Mouse (Mus musculus) cerebellum, adult 9-10 months (tissue): ENCODE results near the gene Egflam.

Experiments used
- DNase-seq: peaks from one replicate; pipeline ENCODE4 v3.0.0; 2022

The Egflam gene

DNA sequence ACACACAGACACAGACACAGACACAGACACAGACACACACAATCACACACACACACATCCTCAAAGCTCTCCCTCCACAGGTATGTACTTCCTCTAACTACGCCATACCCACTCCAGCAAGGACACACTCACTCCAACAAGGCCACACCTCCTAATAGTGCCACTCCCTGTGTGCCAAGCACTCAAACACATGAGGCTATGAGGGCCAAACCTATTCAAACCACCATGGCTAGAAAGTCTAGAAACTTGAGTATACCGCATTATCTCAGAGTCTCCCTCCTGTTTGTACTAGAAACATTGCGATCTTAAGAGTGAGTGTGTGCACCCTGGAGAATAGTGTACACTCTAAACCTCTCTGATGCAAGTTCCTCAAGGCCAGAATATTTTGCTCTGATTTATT is 182.3 kb downstream of the Egflam start:
- no peak for DNase-seq

DNA sequence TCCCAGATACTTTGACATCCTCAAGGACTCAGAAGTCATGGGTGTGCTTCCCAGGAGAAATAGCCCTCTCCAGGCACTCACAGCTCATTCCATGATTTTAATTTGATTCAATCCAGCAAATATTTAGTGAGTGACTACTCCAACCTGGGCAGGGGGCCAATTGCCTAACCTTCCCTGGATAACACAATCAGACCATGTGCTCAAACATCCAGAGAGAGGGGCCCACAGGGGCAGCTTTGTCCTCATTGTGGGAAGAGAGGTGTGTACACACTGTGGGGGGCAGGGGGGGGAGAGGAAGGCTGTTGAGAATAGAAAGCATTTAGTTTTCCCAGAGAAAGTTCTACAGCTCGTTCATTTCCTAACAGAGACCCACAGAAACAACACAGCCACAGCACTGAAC is 184.5 kb downstream of the Egflam start:
- no peak for DNase-seq

DNA sequence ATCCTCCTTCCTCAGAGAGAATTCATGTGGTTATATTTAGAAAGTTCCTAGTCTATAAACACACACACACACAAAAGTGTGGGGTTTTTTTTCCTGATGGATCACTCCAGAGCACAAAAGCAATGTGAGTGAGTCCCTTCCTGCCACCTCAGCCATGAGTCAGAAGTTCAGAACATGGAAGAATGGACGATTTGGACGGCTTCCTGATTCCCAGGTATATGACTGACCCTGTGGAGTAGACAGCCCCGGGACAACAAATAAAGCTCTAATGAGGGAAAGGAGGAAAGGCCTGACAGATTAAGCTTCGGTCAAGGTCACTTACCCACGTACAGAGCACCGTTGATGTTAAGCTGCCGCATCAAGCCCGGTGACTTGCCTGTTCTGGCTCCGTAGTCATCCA is 190.0 kb downstream of the Egflam start:
- DNase-seq, result no peak

DNA sequence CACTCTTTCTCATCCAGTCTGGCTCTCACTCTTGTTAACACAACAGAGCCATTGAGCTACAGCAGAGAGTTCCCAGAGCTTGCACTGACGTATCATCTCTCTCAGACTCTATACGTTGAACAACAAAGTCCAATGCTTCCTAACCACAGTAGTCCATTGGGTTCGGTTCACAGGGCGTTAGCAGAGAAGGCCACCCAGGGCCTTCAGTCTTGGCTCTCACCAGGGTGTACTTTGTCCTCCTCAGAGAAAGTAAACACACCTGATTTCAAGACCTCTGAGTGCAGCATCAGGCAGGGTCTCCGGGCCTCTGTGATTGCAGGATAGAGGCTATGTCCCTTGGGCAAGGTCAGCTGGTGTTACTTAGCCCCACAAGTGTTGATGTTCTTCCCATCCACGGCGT is 190.9 kb downstream of the Egflam start:
- no peak for DNase-seq

DNA sequence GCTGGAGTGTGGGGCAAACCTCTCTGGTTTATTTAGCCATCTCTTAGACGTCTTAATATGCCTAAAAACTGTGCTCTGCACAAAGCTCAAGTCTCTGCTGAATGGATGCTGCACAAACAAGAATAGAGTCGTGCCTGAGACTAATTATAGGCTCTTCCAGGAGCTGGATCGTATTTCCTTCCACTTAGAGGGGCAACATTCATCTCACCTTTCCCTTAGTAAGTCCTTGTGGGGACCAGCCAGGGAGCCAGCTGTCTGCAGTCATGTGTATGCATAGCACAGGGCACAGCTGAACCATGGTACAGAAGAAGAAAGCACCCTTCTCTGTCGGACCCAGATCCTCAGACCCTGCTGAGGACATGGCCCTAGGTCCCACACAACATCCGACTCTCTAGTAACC is 192.1 kb downstream of the Egflam start:
- no peak for DNase-seq

DNA sequence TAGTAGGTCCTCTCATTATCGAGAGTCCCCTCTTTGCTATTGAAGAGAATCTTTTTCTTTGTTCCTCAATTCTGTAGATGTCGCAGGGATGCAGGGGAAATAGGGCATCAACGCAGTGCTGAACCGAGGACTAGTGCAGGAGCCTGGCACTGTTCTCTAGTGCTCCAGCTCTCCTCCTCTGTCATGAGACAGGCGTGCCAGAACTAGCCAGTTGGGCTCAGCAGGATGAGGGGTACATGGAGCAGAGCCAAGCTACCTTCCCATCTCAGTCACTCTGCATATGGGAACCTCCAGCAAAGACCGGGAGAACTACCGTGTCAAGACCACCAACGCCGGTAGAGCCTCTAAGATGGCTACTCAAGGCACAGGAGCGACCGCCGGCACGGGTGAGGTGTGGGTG is 193.3 kb downstream of the Egflam start:
- DNase-seq, result no peak

DNA sequence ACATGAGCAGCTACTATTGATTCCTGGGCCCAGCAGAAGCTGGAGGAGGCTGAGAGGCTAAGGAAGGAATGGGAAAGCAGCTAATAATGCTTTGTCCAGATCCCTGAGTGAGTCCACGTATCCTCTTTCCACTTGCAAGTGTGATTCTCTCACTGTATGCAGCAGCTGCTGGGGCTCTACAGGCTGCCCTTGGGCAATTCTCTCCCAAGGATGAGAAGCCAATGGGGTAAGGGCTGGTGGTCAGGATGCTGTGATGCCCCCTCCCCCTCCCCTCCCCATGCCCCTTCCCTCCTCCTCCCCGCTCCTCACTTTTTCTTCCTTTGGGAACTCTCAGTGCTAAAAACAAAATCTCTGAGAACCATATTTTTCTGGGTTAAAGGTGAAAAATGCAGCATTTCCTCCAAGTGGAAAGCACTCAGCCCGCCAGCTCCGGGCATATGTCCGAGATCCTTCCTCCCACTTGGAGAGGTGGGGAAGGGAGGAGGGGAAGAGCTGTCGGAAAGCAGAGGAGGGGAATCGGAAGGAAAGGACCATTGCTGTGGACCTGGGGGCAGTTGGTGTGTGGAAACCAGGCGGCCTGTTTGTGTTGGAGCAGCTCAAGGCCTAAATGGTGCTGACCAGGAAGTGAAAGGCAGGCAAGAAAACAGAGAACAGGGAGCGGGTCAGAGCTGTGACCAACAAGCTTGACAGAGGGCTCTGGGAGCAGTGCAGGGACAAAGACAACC is 194.4 kb downstream of the Egflam start:
- DNase-seq, result no peak

DNA sequence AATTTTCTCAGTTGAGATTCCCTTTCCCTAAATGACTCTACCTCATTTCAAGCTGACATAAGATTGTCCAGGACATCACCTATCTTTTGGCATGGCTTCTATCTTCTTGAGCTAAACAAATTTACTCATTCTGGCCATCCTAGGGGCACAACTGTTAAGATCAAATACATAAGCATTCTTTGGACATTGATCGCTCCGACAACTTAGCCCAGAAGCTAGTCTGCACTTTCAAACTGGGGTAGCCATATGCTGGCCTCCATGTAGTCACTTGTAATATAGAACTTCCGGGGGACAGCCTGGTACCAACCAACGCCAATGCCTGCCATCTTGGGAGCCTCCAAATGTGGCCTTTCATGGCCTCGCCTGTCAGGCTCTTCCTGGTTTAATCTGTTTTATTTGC is 195.2 kb downstream of the Egflam start:
- no peak for DNase-seq

DNA sequence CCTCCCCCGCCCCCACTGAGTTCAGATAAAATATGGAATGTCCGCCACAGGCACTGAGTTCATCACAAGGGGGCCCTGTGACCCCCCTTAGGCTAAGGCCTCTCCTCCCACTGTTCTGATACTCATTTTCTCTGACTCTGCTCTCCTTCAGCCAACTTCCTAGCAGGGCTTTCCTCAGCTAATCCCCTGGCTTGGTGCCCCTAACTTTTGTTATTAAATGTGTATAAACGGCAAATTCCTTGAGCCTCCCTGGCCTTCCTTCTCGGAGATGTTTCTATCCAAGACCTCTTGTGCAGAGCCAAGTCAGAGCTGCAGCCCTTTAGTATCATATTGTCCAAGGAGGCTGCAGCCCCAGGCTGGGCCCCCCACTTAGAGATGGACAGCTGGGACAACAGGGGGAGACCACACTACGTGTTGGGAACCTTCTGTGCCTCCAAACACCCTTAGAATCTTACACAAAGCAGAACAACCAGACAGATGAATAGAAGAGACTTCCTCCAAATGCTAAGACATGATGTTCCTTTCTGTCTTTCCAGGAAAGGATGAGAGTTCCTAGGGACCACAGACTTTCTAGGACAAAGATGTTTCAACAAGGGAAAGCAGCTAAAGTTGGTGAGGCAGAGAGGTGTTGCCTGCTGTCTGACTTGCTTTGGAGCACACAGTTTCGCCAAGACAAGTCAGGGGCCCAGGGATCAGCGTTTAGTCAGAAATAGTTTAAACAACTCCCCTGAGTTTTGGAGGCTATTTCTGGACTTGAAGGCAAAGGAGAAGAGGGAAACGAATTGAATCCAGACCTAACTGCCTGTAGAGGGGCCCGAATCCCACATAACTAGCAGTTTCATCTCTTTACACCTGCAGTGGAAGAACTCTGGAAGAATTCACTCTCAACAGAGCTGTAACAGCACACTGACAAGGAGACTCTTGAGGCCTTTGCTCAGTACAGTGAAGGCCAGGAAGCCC is 196.5 kb downstream of the Egflam start:
- DNase-seq, result no peak

DNA sequence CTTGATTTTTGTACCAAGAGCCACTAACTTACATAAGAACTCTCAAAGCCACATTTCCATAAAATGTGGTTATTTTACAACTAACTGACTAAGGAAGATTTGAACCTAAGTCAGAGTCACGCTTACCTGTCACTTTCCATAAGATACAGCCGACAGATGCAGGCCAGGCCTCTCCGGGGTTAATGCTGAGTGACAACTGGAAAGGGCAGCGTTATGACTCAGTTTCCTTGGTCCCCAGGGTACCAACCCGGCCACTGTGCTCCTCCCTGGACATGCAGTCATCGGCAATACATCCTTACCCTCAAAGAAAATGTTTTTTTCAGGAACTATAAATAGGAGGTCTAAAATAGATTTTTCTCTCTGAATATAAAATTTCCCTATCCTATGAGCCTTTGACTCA is 197.9 kb downstream of the Egflam start:
- DNase-seq, result no peak

DNA sequence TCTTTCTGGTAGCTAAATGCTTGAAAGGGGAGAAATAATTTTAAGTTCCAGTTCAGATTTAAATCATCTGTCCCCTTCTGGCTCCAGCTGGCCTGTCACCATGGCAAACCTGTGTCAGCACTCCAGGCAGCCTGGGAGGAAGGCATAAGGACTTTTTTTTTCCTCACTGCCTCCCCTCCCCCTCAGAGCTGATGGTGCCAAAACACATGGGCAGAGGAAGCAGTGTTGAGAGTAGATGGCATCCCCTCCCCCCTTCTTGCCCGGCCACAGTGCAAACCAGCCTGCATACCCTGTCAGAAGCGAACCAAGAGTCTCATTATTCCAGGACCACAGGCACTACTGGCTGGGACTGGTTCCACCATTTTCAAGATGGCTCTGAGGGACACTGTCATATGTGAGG is 199.4 kb downstream of the Egflam start:
- no peak for DNase-seq

DNA sequence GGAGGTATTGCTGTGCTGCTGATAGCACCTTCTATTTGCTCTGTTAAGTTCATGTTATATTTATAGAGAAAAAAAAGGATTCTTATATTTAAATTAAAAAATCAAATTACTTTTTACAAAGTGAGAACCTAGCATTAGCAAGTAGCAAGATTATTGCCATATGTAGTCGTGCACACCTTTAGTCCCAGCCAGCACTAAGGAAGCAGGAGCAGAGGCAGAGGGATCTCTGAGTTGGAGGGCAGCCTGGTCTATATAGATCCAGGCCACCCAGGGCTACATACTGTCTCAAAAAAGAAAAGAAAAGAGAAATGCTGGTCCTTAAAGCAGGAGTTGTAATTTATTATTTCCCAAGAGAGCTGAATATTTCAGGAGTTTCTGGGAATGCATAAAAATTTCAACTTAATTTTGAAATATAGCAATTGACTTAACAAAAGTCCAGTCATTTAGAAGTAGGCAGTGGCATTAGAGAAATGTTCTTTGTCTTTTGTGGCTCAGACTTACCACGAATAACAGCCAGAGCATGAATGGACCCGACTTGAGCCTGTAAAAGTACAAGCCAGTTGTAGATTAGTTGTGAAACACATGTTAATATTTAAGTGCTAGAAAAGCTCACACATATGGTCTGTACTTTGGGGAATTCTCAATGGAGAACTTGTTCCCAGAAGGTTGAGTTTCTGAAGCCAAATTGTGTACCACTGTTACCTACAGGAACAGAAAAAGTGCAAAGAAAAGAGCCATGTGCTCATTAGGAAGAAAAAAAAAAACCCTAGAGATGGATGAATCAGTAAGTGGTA is 200.3 kb downstream of the Egflam start:
- no peak for DNase-seq

DNA sequence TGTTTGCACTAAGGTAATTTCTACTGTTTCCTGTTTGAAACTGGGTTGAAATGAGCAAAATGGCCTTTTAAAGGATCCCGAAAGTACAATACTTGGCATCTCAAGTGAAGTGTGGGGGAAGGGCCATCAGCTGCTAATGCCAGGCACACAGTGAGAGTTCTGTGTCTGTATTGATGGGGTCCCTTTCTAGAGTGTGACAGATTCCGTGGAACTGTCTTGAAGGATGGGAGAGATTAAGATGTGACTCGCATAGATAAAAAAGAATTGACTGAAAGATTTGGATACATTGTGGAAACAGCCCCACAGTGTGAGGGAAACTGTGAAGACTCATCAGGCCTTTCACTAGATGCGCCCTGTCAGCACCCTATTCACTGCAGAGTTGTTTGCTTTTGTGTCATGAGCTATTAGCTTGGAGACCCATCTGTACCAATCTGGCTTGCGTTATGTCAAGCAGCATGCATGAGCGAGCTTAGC is 203.4 kb downstream of the Egflam start:
- DNase-seq, result peak; percentile 19

DNA sequence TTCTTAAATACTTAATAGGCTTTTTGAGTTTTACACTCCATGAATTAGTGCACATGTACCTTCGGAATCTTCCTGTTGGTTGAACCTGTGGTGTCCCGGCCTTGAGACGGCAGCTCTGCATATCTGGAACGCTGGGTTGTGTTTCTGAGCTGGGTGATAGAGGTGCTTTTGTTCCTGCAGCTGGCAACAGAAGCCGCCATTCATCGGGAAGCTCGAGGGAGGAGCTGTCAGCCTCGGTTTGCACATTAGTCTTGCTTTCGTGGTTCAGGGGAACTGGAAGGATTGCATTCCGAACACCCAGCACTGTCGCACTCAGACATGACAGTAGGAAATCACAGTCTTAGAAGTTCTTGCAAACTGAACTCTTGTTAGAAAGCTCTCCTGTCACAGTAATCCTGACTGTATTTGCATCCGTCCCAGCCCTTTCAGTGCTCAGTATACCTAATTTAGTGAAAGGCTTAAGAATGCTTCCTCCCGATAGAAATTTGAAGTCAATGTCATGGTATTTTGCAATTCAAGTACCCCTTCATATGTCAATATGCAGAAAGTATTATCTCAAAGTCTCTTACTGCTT is 204.0 kb downstream of the Egflam start:
- peak; percentile 16 for DNase-seq

DNA sequence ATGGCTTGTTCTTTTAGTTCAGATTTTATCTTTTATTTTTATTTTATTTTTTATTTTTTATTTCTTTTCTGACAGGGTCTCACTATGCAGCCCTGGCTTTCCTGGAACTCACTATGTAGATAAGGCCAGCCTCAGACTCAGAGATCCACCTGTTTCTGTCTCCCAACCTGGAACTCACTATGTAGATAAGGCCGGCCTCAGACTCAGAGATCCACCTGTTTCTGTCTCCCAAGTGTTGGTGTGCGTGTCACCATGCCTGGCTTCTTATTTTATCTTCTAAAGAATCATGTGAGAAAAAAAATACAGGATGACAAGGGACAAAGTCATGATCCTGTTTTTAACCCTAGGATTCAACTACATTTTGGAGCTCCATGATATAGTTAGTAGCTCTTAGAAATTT is 205.6 kb downstream of the Egflam start:
- DNase-seq, result no peak

DNA sequence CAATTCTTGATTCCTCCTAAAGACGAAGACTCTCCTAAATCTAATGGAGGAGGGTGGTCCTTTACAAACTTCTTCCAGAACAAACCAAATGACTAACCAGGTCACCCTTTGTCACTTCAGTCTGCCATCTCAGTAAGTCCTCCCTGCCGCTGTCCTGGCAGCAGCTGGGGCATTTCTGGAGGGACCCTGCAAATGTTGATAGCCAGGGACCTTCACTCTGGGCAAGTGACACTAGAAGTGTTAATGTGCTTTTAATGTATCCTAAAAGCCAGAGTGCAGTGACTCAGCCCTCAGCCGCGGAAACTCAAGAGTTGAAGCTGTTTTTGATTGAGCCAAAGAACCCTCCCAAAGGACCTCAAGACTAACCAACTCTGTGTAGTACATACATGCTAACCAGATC is 207.1 kb downstream of the Egflam start:
- no peak for DNase-seq

DNA sequence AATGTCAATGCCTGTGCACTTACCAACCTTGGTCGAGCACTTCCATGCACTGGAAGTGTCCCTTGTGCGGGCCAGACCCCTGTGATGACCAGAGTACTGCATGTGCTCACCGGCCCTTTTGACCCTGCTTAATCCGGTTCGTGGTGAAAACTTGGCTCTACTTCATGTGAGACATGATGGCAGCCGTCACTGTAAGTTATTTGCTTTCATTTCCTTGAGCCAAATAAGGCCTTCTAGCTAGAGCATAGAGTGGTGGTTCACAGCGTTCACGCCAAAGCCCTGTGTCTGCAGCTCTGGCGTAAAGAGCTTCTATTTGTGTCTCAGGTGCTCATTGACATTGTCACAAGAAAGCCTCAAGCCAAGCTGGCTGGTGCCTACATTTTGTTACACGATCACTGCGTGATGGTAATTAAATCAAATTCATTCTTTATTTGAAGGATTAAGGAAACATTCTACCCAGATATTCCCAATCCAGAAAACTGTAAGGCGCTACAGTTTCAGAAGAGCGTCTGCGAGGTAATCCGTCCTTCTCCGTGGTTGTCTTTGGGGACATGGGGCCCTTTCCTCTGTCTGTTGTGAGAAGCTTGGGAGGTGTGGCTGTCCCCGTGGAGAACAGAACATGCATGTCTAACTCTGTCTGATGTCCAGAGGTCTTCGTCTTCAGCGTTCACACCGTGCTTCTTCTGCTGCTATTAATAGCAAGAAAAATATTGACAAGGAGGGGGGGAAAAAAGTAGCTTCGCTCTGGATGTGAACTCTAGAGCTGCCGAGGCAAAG is 208.3 kb downstream of the Egflam start:
- no peak for DNase-seq

DNA sequence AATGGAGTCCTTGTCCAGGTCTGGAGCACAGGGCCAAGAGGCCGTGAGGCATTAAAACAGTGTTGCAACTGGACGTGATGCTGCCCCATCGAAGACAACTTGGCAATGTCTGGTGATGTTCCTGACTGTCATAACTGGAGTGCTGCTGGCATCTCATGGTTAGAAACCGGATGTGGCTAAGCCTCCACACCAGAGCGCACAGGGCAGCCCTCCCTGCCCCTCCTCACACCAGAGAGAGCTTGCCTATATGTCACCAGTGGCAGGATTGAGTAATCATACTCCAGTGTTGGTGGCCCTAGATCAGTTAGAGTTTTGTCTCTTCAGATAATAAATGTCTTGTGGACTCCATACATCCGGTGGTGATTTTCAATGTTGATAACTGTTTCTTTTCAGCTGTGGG is 210.5 kb downstream of the Egflam start:
- DNase-seq, result no peak

DNA sequence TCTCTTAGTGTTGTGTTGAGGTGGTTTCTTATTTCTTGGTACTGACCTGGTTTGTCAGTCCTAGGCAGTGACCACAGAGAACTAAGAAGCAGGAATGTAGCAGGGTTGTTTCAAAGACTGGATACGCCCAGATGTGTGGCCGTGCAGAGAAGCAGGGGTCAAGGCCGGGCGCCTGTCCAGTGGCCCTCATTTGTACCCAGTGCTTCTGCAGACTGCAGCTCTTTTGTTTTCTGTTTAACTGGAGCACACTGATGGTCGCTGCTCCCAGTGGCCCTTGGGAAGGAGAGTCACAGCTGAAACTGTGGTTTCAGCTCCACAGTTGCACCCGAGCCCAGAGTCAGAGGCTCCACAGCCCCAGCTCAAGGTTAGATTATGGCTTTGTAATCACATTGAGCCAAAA is 217.6 kb downstream of the Egflam start:
- no peak for DNase-seq

DNA sequence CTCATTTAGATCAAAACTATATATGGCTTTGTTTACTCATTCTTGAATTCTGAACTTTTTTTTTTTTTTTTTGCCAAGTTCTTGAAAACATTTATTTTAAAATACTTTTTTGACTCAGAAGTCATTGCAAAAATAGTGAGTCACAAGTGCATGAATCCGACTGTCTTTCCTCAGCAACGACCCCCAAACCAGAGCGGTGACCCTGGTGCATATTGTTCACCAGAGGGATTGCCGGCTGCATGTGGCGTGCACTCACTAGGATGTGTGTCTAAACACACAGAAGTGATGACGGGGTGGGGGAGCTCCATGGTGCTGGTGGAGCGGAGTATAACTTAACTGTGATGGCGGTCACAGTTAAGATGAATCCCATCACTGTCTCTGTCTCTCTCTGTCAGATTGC is 224.4 kb downstream of the Egflam start:
- no peak for DNase-seq

DNA sequence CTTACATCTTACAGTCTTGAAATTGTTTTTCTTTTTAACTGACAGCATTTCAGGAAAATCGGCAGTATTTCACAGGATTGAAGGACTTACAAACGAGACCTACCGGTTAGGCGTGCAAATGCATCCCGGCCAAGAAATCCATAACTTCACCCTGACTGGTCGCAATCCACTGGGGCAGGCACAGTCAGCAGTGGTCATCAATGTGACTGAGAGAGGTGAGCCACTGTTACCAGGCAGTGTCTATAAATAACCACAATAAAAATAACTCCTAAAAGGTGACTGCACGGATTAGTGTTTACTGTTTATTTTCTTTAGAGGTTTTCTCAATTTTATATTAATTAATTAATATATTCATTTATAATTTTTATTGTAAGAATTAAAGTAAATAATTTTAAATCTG is 224.8 kb downstream of the Egflam start:
- DNase-seq, result no peak

DNA sequence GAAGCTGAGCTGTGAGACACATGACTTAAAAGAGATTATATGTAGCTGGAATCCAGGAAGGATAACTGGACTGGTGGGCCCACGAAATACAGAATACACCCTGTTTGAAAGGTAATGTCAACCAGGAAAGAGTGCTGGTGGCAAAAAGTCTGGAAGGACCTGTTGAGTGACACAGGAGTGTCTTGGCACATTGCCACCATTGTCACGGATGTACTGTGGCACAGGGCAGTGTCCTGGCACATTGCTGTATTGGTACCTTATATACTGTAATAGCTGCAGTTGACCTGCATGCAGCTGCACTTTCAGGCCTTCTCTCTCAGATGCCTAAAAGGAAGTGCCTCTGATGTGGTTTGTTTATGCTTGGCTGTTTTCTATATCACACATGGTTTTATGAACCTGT is 225.3 kb downstream of the Egflam start:
- no peak for DNase-seq
